In genomic region chr7:3280080-3280653, GRCm38 (mm10) we compare ENCODE assay signal across 19 mouse cellular contexts. TPM values are rescaled to one million over a fixed set of nuclear protein-coding genes. Genes with fewer than 3 reads are reported as not detected.
DNase-seq lines count a peak whose midpoint lies in the region; ATAC-seq lines count a peak whose summit lies in the region.
"Had no signal": no experiment of that assay in that cellular context is flagged by ENCODE, and none has a peak within 500 bp of the region (broad histone marks: within the 10 kb centered on the region; RNA-seq: fewer than 3 reads in every experiment).

No protein-coding gene starts in this region.

- intact Hi-C loops in heart, postnatal 10 days (cut with DNase I): no loop called here

- H3K27ac ChIP-seq in heart, embryonic 15.5 days: peak overlapping the region; percentile 79
- no peak overlapping the region for H3K27ac ChIP-seq in liver, embryonic 16.5 days (ENCODE audit: low read length)
- H3K27ac ChIP-seq in liver, embryonic 12.5 days: no peak overlapping the region
- peak overlapping the region; percentile 26; the same call in 1 of the 2 replicates for H3K27ac ChIP-seq in stomach, embryonic 15.5 days
- H3K27ac ChIP-seq: forebrain, embryonic 12.5 days; hindbrain, embryonic 14.5 days; limb, embryonic 13.5 days had no signal

- H3K9ac ChIP-seq in heart, embryonic 15.5 days: 0 out of 2 replicates have a peak overlapping the region, but pooled peaks have one; percentile 2
- no peak overlapping the region for H3K9ac ChIP-seq in liver, embryonic 16.5 days (ENCODE audit: low read depth, low read length)
- no peak overlapping the region for H3K9ac ChIP-seq in liver, embryonic 12.5 days
- no peak overlapping the region for H3K9ac ChIP-seq in stomach, embryonic 15.5 days
- H3K9ac ChIP-seq: forebrain, embryonic 12.5 days; hindbrain, embryonic 14.5 days; limb, embryonic 13.5 days; lung, embryonic 14.5 days had no signal

- H3K4me1 ChIP-seq in heart, embryonic 15.5 days (replicated peaks): peaks cover 12% of the 10 kb centered on the region
- peaks cover 3% of the 10 kb centered on the region; the same call in 1 of the 2 replicates for H3K4me1 ChIP-seq in liver, embryonic 16.5 days (ENCODE audit: control insufficient read depth, low read depth, low read length)
- no peaks in the 10 kb centered on the region for H3K4me1 ChIP-seq in liver, embryonic 12.5 days
- H3K4me1 ChIP-seq in stomach, embryonic 15.5 days: no peaks in the 10 kb centered on the region
- H3K4me1 ChIP-seq: limb, embryonic 13.5 days had no signal

- no peaks in the 10 kb centered on the region for H3K9me3 ChIP-seq in heart, embryonic 15.5 days (replicated peaks)
- H3K9me3 ChIP-seq in liver, embryonic 16.5 days (replicated peaks; ENCODE audit: control insufficient read depth, low read length): no peaks in the 10 kb centered on the region
- no peaks in the 10 kb centered on the region for H3K9me3 ChIP-seq in liver, embryonic 12.5 days (replicated peaks)
- no peaks in the 10 kb centered on the region for H3K9me3 ChIP-seq in stomach, embryonic 15.5 days
- H3K9me3 ChIP-seq: forebrain, embryonic 12.5 days; limb, embryonic 13.5 days had no signal

- no peaks in the 10 kb centered on the region for H3K27me3 ChIP-seq in heart, embryonic 15.5 days
- no peaks in the 10 kb centered on the region for H3K27me3 ChIP-seq in liver, embryonic 16.5 days (ENCODE audit: control insufficient read depth, insufficient read depth, low read depth, low read length)
- no peaks in the 10 kb centered on the region for H3K27me3 ChIP-seq in liver, embryonic 12.5 days (replicated peaks)
- no peaks in the 10 kb centered on the region for H3K27me3 ChIP-seq in stomach, embryonic 15.5 days (replicated peaks)
- H3K27me3 ChIP-seq: forebrain, embryonic 12.5 days; limb, embryonic 13.5 days had no signal

- no peak for ATAC-seq in heart, embryonic 15.5 days (replicated peaks; ENCODE audit: insufficient number of reproducible peaks, insufficient read depth, low FRiP score, low read depth)
- peak; percentile 63 for ATAC-seq in liver, embryonic 16.5 days (ENCODE audit: low read depth)
- ATAC-seq in liver, embryonic 12.5 days: no peak
- ATAC-seq in stomach, embryonic 15.5 days (ENCODE audit: insufficient read depth, low FRiP score, low read depth): no peak
- ATAC-seq: midbrain, embryonic 16.5 days had no signal

- H3K36me3 ChIP-seq in heart, embryonic 15.5 days: no peaks in the 10 kb centered on the region
- H3K36me3 ChIP-seq in liver, embryonic 16.5 days (ENCODE audit: control insufficient read depth, insufficient read depth): no peaks in the 10 kb centered on the region
- no peaks in the 10 kb centered on the region for H3K36me3 ChIP-seq in liver, embryonic 12.5 days
- no peaks in the 10 kb centered on the region for H3K36me3 ChIP-seq in stomach, embryonic 15.5 days
- H3K36me3 ChIP-seq: forebrain, embryonic 12.5 days; limb, embryonic 13.5 days had no signal

- no peak overlapping the region for H3K4me2 ChIP-seq in heart, embryonic 15.5 days
- no peak overlapping the region for H3K4me2 ChIP-seq in liver, embryonic 16.5 days (ENCODE audit: low read depth, low read length)
- H3K4me2 ChIP-seq in liver, embryonic 12.5 days: no peak overlapping the region
- no peak overlapping the region for H3K4me2 ChIP-seq in stomach, embryonic 15.5 days
- H3K4me2 ChIP-seq: forebrain, embryonic 12.5 days; hindbrain, embryonic 14.5 days; limb, embryonic 13.5 days; lung, embryonic 14.5 days had no signal

- H3K4me3 ChIP-seq in heart, embryonic 15.5 days: no peak overlapping the region
- H3K4me3 ChIP-seq in liver, embryonic 16.5 days (ENCODE audit: low read depth, low read length): no peak overlapping the region
- no peak overlapping the region for H3K4me3 ChIP-seq in liver, embryonic 12.5 days
- no peak overlapping the region for H3K4me3 ChIP-seq in stomach, embryonic 15.5 days (replicated peaks)
- H3K4me3 ChIP-seq: forebrain, embryonic 12.5 days; limb, embryonic 13.5 days had no signal

- 59% methylated on average over 5 of the region's 5 CpGs for WGBS in heart, embryonic 15.5 days
- WGBS in liver, embryonic 16.5 days (ENCODE audit: insufficient replicate concordance): 46% methylated on average over 5 of the region's 5 CpGs
- 62% methylated on average over 5 of the region's 5 CpGs for WGBS in liver, embryonic 12.5 days (ENCODE audit: insufficient replicate concordance)
- WGBS in stomach, embryonic 15.5 days: 72% methylated on average over 5 of the region's 5 CpGs

- DNase-seq in heart, postnatal 10 days: no peak
- peak; percentile 67 for DNase-seq in ZHBTc4 (ENCODE audit: low read depth, low spot score)
- no peak for DNase-seq in thymus, postnatal 36 days
- DNase-seq: adrenal gland, adult 2 months; cerebellum, adult 11 months; cerebellum, postnatal 25 days; gastrocnemius, postnatal 36 days; kidney, adult 11 months had no signal

RNA-seq across cellular contexts. Expression of gene Myadm, which starts 8.7 kb away (rescaled TPM):
- polyA plus RNA-seq in heart, embryonic 15.5 days (2015; fragmentation: Nextera tagmentation; extraction: Ambion mirVana): 182 and 204 TPM in 2 replicates
- 100 to 1,000 TPM; 266 to 279 TPM for total RNA-seq in heart, postnatal 10 days (2021)
- polyA plus RNA-seq in liver, embryonic 16.5 days (2015; fragmentation: Nextera tagmentation; extraction: Ambion mirVana): 41.4 and 55.1 TPM in 2 replicates
- 16.6 and 17.5 TPM in 2 replicates for polyA plus RNA-seq in liver, embryonic 12.5 days (2016; fragmentation: Nextera tagmentation; extraction: Ambion mirVana)
- polyA plus RNA-seq in stomach, embryonic 15.5 days (2015; fragmentation: Nextera tagmentation; extraction: Ambion mirVana): 140 and 141 TPM in 2 replicates

RNA-seq across cellular contexts. Expression of gene Prkcg, which starts 8.8 kb away (rescaled TPM):
- 0.25 and 0.30 TPM in 2 replicates for polyA plus RNA-seq in heart, embryonic 15.5 days (2015; fragmentation: Nextera tagmentation; extraction: Ambion mirVana)
- total RNA-seq in heart, postnatal 10 days (2021): 1 to 10 TPM; 3.4 to 6.9 TPM
- polyA plus RNA-seq in liver, embryonic 16.5 days (2015; fragmentation: Nextera tagmentation; extraction: Ambion mirVana): 0.68 TPM in 1 of 2 replicates, not detected in the other
- 0.04 TPM in 2 replicates for polyA plus RNA-seq in liver, embryonic 12.5 days (2016; fragmentation: Nextera tagmentation; extraction: Ambion mirVana)
- 0.40 and 0.49 TPM in 2 replicates for polyA plus RNA-seq in stomach, embryonic 15.5 days (2015; fragmentation: Nextera tagmentation; extraction: Ambion mirVana)
- total RNA-seq: megakaryocyte-erythroid progenitor cell, adult 5-6 weeks had no signal

RNA-seq across cellular contexts. Expression of gene Nlrp12, which starts 30.6 kb away (rescaled TPM):
- not detected in 2 replicates for polyA plus RNA-seq in heart, embryonic 15.5 days (2015; fragmentation: Nextera tagmentation; extraction: Ambion mirVana)
- total RNA-seq in heart, postnatal 10 days (2021): under 1 TPM; 0.07 to 0.10 TPM
- 0.46 and 0.57 TPM in 2 replicates for polyA plus RNA-seq in liver, embryonic 16.5 days (2015; fragmentation: Nextera tagmentation; extraction: Ambion mirVana)
- 0.07 TPM in 1 of 2 replicates, not detected in the other for polyA plus RNA-seq in liver, embryonic 12.5 days (2016; fragmentation: Nextera tagmentation; extraction: Ambion mirVana)
- 0.08 TPM in 1 of 2 replicates, not detected in the other for polyA plus RNA-seq in stomach, embryonic 15.5 days (2015; fragmentation: Nextera tagmentation; extraction: Ambion mirVana)
- total RNA-seq: adrenal gland, adult 2 months; gastrocnemius, postnatal 36 days; megakaryocyte-erythroid progenitor cell, adult 5-6 weeks had no signal
- polyA plus RNA-seq: forebrain, embryonic 12.5 days; limb, embryonic 13.5 days; lung, embryonic 14.5 days; midbrain, embryonic 16.5 days; thymus, postnatal 0 days had no signal

RNA-seq across cellular contexts. Expression of gene Cacng7, which starts 52.6 kb away (rescaled TPM):
- 0.10 and 0.44 TPM in 2 replicates for polyA plus RNA-seq in heart, embryonic 15.5 days (2015; fragmentation: Nextera tagmentation; extraction: Ambion mirVana)
- 1 to 10 TPM; 7.7 to 9.7 TPM for total RNA-seq in heart, postnatal 10 days (2021)
- not detected in 2 replicates for polyA plus RNA-seq in liver, embryonic 16.5 days (2015; fragmentation: Nextera tagmentation; extraction: Ambion mirVana)
- 0.07 TPM in 1 of 2 replicates, not detected in the other for polyA plus RNA-seq in liver, embryonic 12.5 days (2016; fragmentation: Nextera tagmentation; extraction: Ambion mirVana)
- 2.5 and 2.6 TPM in 2 replicates for polyA plus RNA-seq in stomach, embryonic 15.5 days (2015; fragmentation: Nextera tagmentation; extraction: Ambion mirVana)
- total RNA-seq: megakaryocyte-erythroid progenitor cell, adult 5-6 weeks had no signal

Comparison
In these comparisons a context has a peak if more than half of its experiments do, and no peak if none do; other contexts are left out.
1. H3K27ac ChIP-seq: peak in heart, embryonic 15.5 days (single experiment) and stomach, embryonic 15.5 days (single experiment); none in liver, embryonic 16.5 days (single experiment) and liver, embryonic 12.5 days (single experiment).